Mouse (Mus musculus) embryo, embryonic 9.5 days (tissue): ENCODE data around the gene Kif21b.

ENCODE experiments used
- DNase-seq: peaks from one replicate; pipeline ENCODE4 v3.0.0-alpha.2; 2017; ENCODE audit errors: extremely low spot score

Kif21b gene

DNA sequence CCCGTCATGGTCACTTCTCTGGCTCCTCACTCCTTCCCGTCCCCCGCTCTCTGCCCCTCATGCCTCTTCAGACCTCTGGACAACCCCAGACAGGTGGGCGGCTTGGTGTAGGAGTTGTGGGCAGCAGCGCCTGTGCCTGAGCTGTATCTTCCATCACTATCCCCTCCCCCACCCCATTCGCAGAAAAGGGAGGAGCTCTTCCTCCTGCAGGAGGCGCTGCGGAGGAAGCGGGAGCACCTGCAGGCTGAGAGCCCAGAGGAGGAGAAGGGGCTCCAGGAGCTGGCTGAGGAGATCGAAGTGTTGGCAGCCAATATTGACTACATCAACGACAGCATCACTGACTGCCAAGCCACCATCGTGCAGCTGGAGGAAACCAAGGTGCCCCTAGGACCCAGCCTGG is 28.6 kb downstream of the Kif21b start:
- no peak for DNase-seq

DNA sequence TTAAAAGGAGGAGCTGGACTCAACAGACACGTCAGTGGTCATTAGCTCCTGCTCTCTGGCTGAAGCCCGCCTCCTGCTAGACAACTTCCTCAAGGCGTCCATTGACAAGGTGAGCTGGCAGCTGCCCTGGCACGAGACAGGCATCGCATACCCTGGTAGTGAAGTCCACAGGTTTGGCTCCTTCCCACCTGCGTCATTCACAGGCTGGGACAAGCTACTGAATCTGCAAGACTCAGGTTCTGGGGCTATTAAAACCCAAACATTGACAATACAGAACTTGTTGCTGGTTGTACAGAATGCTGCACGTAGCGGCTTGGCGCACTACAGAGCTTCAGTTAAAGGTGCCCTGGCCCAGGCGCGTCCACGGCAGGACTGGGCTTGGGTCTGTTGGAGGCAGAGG is 29.1 kb downstream of the Kif21b start:
- DNase-seq, result no peak

DNA sequence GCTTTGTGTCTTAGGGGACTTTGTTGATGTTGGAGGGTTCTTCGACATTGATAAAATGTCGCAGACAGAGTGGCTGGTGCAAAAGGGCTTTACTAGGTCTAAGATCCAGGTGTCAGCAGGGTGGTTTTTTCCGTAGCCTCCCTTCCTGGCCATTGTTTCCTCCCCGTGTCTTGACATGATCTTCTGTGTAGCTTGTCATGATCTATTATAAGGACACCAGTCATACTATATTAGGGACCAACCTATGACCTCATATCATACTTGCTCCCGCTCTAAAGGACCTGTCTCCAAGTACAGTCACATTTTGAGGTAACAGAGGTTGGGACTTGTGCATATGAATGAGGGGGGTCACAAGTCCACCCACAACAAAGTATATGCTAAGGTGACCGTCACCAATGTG is 29.7 kb downstream of the Kif21b start:
- no peak for DNase-seq

DNA sequence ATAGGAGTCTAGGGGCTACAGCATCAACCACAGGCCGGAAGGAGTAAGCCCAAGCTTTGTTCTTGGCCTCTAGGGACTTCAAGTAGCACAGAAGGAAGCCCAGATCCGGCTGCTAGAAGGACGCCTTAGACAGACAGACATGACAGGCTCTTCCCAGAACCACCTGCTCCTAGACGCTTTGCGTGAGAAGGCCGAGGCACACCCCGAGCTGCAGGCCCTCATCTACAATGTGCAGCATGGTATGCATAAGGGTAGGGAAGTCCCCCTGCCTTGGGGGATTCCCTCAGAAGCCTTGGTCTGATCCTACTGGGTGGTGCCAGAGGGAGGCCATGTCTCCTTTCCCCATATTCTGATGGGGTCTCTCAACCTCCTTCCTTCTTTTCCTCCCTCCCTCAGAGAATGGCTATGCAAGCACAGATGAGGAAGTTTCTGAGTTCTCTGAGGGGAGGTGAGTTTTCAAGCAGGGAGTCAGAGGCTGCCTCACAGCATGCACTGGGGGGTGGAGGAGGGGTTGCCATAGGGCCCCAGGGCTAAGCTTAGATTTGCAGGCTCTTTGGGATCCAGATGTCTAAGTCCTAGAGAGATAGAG is 30.2 kb downstream of the Kif21b start:
- DNase-seq, result no peak

DNA sequence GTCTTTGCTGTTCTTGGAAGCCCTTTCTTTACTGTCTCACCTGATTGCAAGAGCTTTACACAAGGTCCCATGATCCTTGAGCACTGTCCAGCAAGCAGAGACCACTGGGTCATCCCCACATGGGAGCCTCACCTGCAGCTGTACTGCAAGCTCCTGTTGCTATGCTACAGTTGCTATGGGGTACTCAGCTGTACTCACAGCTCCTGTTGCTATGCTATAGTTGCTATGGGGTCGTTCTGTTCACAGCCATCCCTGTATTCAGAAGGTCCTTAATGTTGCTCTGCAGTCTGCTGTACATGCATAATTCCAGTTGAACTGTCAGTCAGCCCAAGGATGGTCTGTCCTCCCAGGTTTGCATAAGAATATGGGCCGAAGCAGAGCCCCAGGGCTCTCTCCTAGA is 34.2 kb downstream of the Kif21b start:
- no peak for DNase-seq

DNA sequence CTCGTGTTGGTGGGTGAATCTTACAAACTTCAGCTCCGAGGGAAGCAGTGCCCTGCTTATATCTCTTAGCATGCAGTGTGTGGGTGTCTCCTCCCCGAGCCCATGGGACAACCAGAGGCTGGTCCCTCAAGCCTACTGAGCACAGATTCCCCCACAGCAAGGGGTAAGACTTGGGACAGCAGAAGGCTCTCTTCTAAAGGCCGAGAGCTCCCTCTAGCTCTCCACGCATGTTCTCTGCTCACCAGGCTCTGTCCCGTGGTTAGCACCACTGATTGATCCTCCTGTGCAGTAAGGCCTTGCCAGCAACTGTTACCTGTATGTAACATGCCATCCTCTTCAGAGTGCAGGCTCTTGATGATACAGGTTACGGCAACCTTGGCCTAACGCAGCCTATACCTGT is 36.5 kb downstream of the Kif21b start:
- DNase-seq, result no peak

DNA sequence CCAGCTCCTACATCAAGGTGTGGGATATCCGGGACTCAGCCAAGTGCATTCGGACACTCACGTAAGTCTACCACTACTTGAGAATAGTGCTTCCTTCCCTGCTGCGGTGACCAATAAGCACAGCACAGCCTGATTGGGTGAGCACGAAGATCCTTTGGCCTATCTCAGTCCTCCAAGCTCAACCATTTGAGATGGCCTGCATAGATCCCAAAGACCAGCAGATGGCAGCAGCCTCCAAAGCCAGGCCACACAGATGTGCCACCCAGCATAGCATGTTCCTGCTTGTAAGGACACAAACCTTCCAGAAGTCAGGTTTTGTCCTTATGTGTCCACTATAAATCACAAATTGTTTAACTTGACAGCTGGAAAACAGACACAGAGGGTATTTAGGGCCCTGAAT is 38.9 kb downstream of the Kif21b start:
- DNase-seq, result peak; percentile 81

DNA sequence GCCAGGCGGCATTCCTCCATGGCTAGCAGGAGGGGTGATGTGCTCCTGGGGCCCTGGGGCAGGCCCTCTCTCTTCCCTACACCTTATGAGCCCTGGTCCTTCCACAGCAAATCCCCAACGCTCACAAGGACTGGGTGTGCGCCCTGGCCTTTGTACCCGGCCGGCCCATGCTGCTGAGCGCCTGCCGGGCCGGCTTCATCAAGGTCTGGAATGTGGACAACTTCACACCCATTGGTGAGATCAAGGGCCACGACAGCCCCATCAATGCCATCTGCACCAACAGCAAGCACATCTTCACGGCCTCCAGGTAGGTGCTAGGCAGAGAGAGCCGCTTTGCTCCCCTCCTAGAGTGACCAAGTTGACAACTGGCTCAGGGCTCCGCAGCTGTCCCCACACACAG is 41.5 kb downstream of the Kif21b start:
- no peak for DNase-seq

DNA sequence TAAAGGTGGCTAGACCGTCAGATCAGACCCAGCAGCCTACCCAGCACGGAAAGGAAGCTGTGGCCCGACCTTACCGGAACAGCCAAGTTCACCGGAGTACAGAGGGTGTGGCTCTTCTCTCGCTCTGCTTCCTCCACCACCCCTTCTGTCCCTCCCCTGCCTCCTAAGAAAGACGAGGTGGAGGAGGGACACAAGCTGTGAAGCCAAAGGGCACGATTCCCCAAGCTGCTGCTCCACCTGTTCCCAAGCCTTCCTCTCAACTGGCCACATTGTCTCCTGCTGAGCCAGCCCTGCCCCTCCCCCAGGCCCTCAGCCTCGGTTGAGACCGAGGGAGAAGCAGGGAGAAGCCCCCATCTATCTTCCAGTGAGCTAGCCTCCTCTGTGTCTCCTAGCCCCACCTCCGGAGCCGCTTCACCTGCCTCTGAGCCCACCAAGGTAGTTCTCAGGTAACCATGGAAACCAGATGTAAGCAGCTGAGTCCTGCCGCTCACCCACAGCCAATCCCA is 43.0 kb downstream of the Kif21b start:
- peak; percentile 40 for DNase-seq

DNA sequence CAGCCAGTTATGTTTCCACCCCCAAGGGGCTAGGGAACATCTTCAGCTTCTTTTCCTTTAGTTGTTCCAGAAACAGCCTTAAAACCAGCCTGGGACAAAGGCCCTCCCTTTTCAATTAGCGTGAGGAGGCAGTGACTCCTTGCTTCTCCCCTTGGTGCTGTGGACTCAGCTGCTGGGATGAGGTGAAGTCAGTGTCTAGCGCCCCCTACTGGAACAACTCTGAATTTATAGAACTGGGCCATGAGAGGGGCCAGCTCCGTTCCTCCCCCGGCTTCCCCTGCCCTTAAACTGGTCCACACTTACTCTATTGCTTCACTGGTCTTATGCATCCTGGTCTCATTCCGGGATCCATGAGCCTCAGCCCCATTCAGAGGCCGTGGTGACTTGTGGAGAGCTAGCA is 44.0 kb downstream of the Kif21b start:
- DNase-seq, result peak; percentile 63

DNA sequence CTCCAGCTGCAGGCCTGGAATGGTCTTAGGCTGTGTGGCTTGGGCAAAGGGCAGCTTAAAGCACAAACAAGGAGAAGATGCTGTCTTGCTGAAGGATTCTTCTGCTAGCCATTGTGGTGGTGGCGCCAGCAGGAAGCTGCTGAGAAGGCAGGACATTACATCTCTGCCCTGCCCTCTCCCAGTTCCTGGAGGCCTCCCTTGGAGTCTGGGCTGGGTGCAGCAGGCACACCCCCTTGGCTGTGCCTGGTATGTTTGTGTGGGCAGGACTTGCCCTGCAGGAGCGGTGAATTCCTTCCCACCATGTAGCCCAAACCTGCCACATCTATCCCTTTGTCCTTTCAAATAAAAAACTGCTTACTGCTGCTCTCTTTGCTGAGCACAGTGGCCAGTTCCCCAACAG is 45.9 kb downstream of the Kif21b start:
- no peak for DNase-seq

DNA sequence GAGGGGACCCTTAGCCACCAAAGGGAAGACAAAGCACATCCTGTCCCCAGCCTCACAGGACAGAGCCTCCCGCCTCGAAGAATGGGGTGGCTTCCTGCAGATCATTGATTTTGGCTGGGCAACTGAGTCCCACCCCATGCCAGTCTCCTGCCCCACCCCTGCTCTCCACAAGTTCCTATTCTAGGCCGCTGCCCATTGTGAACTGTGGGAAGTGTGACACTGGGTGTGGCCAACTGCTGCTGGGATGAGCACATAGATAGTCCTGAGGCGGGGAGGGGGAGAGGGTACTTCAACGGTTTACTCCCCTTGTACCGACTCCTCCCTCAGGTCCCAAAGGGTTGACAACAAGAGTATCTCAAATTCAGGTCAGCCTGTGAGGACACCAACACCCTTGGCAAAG is 47.6 kb downstream of the Kif21b start:
- DNase-seq, result no peak

DNA sequence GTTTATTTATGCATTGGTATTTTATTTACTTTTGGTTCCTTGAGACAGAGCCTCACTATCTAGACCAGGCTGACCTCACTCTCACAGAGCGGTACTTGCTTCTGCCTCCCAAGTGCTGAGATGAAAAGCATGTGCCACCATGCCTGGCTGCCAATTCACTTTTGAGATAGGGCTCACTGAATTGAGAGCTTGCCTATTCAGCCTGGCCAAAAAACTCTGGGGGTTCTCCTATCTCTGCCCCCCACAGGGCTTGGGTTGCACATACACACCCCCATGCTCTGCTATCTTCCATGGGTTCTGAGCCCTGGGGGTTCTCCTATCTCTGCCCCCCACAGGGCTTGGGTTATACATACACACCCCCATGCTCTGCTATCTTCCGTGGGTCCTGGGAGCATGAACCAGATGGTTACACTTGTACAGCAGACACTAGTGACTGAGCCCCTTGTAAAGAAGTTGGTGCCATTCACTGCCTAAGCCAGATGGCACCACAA is 48.4 kb downstream of the Kif21b start:
- no peak for DNase-seq

DNA sequence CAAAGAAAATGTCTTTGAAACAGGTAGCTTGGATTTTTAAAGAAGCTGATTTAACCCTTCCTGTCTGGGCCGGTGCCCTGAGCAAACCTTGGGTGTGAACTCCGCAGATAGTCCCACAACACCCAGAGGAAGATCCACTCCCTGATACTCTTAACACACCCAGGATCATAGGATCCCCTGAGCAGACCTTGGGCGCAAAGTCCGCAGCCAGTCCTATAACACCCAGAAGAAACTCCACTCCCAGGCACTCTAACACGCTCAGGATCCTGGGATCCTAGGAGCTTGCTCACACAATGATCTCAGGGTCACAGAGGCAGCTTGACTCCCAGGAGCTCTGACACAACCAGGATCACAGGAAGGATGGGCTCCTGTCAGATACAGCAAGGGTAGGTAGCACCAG is 58.8 kb downstream of the Kif21b start:
- no peak for DNase-seq

DNA sequence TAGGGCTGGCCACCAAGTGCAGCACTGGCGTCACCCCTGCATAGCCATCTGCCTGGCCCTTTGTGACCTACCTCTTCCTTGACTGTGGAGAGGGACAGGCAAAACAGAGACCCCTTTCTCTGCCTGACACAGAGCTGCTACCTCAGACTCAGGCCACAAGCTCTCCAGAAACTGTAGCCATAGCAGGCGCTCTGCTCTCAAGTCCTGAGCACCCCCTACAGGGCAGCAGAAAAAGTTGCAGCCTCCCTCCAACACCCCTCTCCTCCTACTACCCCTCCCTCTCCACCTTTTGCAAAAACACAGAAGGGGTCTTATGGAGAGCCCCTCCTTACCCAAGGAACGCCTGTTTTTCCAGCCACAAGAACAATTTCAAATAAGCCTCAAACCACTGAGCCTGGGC is 81.6 kb downstream of the Kif21b start, which contains the start of gene Mroh3:
TSS of gene Mroh3 (minus strand) at position 26 of the 400 bp plus-strand sequence.
- DNase-seq, result peak; percentile 54

DNA sequence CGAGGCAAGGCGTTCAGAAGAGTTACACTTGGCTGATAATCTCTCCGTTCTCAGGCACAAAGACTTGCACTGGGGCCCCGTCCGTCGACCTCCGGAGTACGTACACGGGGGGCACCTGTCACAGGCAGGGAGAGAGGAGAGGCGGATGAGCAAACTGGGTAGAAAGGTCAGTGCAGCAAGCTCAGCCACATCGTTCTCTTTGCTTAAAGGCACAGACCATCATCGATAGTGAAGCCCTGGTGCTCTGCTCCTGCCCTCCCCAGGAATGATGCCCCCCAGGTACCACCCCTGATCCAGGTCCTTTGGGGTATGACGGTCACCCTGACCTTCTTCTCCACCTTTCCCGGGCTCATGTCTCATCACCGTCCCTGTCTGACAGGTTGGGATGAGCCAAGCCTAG is 83.1 kb downstream of the Kif21b start:
- no peak for DNase-seq

DNA sequence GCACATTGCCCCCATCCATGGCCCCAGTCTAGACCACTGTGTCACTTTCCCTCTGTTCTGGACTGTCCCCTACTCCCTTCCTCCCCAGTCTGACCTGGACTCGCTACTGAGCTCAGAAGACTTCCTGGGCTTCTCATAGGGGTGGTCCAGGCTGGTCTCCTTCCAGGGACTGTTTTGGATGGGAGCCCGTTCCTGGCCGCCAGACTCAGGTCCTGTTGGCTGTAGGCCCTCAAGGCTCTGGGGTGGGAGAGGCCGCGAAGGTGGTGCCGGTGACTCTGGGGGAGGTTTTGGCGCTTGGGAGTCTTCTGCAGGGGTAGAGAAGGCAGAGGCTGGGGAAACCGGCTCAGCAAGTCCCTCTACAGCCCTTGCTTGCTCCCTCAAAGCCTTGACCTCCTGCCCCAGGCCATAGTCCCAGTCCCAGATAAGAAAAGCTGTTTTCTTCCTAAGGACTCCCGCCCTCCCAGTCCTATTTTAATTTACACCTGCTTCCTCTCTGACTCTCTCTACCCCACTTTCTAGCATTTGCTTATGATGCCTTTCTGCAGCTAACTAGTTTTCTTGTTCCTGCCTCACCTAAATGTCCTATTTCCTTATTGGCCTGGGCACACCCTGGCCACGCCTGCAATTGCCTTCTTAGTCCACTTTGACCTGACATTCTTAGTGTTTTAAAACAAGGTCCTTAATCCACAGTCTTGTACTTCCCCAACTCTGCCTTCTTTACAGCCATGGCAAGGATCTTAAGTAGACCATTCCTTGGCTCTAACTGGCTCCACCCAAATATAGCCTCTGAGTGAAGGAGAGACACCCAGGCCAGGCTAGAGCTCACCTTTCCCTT is 89.1 kb downstream of the Kif21b start:
- no peak for DNase-seq

DNA sequence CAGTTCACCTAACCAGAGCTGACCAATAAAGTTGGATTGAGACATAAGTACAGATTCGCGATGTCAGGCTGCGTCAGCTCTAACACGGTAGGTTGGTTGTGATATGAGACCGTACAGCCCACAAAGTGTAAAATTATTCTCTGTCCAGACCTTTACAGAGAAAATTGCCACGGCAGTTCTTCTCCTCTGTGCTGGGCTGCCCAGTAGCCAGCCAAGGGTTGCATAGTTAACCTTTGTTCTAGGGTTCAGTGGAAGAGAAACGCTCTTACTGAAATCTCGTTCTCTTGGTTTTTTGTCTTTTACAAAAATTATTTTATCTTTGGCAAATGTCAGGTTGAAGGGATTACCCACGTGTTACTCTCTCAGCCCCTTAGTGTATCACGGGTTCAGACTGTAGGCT is 91.2 kb downstream of the Kif21b start:
- DNase-seq, result no peak

DNA sequence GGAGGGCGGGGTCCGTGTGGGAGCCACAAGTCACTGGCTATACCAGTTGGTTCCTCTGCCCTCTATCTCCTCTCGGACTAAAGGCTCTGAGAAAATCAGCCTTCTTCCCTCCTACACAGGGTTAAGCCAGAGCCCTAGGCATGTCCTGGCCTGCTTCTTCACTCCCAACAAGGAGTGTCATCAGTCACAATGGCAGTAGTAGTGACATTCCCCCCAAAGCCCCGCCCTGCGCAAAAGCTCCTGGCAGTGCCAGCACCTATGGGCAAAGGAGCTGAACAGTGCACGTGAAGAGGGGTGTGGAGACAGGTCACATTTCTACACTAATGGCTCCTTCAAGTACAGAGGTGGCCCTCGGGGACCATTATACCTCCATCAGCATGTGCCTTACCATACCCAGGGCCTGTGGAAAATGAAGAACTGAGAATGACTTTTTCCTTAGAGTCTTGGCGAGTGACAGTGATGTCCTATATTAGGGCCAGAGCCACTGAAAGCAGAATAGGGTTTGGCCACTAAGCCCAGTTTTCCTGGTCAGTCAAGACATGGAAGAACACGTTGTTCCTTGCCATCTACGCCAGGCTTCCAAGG is 92.7 kb downstream of the Kif21b start:
- DNase-seq, result no peak

DNA sequence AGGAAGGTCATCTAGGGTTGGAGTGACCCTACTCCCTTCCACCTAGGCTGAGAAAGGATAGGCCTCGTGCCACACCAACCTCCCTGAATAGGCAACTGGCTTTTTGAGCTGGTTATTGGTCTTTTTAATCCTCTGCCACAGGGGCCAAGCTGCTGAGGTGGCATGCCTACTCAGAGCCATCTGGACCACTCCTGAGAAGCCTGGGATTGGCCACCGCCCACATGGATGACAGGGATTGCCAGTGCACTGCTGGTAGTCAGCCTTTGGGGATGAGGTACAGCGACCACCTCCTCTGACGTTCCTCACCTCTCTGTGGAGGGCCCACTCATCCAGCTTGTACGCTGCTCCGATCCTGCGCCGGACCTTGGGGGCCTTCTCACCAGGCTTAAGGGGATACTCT is 94.7 kb downstream of the Kif21b start:
- DNase-seq, result no peak

DNA sequence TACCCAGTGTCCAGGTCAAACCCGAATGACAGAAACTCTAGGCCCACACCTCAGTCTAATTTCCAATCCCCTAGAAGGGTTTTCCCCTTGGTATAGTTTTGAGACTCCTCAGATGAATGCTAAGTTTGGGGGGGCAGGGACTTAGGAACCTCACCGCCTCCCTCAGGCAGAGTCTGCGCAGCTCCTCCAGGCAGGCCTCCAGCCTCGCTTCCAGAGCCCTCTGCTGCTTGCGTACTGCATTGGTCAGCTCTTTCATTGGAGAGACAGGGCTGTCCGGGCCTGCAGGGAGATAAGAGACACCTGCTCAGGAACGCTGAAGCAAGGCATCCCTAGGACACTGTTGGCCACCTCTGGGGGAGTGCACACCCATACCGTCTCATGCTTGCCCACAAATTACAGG is 95.4 kb downstream of the Kif21b start:
- DNase-seq, result no peak
